Mouse (Mus musculus) B cell, adult 2 months (primary cell): ENCODE results near the gene Mecom.

Source experiments
- DNase-seq, 2 experiments: peaks; one replicate each; pipeline ENCODE4 v3.0.0; 2022

Gene Mecom

DNA sequence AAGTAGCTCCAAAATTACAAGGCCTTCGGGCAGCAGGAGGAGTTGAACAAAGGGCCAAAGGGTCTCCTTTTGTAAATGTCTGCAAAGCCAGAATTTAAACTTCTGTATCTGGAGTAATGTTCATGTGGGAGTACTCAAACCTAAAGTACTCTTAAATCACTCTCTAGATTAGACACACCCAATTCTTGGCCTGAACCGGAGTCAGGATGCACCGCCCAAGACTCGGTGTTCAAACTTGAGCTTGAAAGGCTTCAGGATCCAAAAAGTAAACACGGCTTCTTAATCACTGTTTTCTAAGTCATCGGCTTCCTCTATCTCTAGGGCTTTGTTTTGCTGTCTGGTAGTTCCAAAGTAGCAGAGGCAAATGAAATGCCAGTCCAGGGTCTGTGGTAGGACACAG lies 67.3 kb downstream of the Mecom start:
- no peak for DNase-seq

DNA sequence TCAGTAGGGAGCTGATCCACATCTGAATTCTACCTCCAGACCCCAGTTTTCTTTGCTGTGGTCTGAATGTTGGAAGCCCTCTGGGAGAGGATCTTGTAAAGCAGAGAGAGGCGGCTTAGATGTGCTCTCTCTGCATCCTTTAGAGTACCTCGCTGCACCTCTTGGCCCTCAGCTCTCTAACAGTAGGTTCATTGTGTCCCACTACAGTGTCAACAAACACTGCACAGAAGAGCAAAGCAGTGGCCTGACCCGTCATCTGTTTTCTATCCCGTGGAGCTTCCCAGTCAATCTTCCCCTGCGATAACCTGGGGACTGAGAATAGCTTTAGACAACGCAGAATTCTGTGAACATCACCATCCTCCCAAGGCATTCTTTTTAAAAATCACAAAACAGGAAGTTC lies 69.6 kb downstream of the Mecom start:
- DNase-seq, result no peak

DNA sequence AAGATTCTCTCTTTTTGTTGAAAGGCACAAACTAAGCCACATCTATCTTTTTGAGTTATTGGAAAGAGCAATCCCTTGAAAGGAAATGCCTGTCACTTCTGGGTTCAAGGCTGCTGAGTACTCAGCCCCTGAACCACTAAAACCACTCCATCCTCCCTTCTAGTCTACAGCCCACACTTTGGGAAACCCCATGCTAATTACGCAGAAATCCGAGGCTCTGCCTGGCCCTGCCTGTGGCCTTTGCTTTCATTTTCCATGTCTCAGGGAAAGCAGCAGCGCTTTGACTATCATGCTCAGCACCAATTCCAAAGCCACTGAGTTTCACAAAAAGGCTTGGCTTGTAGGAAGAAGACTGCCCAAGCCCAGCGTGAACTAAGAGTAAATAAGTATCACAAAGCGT lies 70.8 kb downstream of the Mecom start:
- DNase-seq, result no peak

DNA sequence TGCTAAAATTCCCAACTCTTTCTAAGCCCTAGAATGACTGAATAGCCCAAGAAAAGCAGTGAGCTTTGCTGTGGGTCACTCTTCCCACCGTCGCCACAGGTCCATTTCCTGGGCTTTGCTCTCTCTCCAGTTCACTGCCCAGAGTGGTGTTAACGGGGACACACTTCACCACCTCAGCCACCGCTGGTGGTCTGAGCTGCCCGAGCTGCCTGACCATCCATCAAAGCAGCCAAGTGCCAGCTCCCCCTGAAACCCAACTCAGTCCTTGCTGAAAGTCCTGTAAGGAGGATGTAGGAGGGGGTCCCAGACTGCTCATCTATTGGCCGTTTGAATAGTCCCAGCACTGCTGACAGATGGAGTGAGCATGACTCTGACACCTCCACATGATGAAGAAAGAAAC lies 72.2 kb downstream of the Mecom start:
- DNase-seq, result no peak

DNA sequence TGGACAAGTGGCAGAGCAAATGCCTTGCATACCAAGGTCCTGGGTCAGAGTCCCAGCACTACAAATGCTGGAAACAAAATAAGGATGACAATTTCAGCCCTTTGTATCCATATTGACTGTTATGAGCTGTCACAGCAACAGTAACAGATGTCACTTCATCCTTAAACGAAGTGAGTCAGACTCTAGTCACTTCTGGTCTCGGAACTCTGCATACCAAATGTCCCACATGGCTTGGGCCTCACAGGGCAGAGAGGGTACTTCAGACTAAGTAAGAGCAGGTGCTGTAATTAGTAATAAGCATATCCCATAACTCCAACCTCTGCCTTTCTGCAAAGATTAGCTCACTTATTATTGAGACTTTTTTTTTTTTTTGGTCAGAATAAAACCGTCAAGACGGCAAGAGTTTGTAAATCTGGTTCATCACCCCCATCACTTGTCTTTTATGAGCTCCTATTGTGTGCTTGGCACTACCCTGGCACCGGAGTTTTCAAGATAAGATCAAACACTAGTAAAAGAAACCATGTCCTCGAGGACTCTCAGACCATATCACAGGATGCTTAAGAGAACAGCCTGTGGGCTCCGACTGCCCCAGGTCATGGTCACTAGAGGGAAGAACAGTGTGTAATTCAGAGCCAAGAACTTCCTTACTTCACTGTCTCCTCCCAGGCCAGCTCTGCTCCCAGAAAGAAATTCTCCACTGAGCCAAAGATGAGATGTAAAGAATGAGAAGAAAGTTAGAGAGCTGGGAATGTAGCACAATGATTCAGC lies 79.6 kb downstream of the Mecom start:
- DNase-seq, result no peak

DNA sequence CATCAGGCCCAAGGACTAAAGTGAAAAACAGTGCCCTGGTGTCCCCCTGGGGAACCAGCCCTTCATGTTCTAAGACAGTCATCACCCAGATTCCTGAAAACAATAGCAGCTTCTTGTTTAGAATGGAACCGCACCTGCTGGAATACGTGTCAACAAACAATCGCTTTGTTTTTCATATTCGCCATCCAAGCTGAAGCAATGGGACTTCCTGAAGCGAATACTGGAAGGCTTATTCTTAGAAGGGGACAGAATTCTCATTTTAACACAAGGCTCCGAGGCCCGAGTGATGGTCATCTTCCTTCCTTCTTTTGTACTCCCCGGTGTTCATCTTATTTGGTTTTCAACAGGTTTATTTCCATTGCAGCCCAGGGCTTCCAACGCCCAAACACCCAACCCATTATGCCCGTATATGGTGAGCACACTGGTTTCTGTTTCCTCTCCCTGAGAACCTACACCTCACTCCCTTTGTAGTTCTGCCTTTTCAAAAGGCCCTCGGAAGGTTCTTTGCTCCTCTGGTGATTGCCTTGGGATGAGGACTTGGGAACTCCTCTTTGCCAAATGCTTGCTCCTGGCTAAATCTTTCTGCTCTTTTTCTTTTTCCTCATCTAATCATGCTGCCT lies 81.7 kb downstream of the Mecom start:
- DNase-seq, result no peak

DNA sequence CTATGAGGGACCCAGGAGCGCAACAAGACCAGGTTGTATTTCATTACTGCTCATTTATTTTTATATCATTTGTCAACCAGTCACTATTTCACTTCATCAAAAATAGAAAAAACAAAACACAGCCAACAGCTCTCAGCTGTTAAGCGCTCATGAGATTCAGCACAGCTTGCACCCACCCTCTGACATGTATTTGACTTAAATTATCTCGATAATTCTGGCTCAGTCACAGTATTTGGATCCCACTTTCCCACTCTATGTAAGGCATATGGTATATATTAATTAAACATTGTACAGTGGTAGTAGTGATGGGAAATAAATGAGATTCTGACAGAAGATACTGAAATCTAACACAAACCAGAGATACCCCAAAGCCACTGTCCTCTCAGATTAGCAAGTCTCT lies 83.3 kb downstream of the Mecom start:
- no peak for DNase-seq

DNA sequence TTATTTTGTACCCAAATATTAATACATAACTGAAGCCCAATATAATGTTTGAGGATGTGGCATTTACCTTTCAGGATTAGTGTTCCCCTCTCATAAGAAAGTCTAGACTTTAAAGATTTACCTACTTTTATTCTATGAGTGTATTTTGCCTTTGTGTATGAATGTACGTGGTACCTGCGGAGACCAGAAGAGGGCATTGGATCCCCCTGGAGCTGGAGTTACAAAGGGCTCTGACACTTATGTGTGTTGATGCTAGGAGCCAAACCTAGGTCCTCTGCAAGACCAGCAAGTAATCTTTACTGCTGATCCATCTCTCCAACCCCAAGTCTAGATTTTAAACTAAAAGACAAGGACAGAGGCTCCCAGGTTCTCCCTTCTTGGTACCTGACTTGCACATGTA lies 86.0 kb downstream of the Mecom start:
- no peak for DNase-seq

DNA sequence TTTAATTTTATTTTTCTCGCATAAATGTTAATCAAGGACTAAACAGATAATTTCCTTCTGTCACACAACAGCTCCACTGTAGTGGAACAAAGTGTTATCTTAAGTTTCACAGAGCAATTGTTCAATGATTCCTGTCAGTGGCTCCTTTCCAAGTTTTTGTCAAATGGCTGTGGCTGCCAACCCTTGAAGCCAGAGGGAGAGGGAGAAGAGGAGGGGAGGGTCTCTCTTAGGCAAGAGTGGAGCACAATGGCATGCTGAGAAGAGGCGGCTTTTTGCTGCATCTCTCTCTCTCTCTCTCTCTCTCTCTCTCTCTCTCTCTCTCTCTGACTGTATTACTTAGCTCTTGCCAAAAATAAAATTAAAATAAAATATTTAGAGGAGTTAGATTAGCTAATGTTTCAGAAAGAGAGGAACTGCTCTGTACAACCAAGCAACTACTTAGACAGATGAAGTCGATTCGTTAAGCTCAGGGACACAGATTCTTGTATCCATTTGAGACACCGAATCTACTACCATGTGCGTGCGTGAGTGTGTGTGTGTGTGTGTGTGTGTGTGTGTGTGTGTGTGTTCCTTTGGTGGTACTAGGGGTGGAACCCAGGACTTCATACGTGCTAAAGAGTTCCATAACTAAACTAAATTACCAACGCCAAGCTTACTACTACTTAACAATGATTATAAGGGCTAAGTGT lies 86.8 kb downstream of the Mecom start:
- no peak for DNase-seq

DNA sequence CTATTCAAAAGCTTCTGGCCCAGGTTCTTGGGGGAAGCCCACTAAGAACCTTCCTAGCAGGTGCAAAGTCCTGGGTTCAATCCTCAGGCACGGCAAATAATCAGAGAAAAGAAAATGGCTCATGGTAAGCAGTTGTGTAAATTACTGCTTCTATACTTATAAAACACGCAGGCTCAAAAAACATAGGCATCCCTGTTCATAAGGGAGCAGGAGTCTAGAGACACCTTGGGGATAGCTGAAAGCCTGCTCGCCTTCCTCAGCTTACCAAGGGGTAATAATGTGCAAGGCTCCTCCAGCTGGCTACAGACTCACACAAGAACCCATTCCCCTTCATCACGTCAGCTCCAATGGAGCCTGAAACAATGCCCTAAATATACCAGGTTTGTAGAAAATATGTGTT lies 88.2 kb downstream of the Mecom start:
- no peak for DNase-seq

DNA sequence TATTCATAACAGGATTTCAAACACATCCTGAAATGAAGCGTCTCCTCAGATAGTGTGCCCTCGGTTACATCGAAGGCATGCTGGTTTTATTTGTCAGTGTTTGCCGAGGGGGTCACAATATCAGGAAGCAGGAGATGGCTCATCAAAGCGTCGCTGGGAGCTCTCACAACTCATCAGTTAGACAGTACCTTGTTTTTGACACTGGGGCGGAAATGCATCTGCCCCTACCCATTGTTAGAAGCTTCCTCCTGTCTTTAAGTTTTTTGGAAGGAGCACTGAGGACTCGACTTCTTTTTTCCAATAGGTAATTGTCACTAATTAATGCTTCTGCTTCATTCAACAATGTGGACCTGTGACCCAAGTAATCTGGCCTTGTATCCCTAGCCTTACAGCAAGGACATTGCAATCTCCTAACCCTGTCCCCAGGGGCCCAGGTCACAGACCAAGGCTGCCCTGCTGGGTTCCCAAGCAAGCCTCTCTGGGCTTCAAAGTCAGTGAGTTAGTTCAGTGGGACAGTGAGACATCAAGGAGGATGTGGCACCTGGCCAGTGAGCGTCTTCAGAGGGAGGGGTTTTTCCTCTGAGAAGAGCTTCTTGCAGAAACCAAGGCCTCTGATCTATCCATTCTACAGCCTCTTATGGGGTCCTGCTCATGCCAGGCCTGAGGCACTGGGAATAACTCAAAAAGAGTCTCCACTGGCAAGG lies 89.7 kb downstream of the Mecom start:
- DNase-seq, result no peak

DNA sequence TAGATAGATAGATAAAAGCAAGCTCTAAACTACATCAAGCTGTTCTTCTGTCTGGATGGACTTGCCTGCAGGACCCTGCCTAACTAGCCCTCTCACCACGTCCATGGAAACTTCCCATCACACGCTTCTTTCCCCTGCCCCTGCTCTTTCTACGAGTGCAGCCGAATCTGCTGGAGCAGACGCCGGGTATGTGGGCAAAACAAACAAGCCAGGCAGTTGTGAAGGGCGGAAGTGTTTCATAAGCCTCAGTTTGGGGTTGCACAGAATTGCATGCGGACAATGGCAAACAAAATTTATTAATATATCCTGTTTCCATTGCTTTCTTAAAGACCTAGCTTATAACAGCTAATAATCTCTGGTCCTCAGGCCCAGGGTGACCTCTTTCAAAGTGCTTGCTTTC lies 91.9 kb downstream of the Mecom start:
- no peak for DNase-seq

DNA sequence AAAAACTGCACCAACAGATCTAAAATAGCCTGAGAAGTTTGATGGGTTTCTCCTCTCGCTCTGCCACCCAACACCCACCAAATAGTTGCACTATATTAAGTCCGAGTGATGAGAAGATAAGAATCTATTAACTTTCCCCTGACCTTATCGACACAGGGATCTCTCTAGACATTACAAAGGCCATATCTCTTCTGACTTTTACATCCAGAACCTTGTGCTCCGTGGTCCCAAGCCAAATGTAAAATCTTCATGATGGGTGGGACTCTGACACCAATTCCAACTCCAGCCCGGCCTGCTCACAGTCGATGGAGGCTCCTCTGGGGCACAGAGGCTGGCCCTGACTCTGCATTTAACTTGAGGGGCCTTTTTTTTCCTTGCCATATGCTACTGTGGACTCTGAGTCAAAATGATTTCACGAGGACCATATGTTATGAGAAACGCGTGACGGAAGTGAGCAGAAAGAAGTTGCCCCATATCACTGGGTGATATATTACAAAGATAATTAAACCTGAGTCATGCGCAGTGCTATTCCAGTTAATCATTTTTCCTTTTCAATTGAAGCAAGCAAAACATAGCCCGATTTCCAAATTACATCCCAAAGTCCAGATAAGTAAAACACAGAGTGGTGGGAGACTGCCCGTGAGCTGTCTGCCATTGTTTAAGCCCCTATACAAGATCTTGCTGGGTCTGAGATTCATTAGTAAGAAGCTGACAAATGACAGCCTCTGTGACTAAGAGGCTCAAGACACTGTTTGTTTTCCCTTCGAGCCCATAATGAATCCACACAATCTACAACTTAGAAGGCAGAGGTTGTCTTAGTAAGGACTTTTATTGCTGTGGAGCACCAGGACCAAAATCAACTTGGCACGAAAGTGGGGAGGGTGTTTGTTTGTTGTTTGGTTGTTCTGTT lies 94.0 kb downstream of the Mecom start:
- DNase-seq, result no peak

DNA sequence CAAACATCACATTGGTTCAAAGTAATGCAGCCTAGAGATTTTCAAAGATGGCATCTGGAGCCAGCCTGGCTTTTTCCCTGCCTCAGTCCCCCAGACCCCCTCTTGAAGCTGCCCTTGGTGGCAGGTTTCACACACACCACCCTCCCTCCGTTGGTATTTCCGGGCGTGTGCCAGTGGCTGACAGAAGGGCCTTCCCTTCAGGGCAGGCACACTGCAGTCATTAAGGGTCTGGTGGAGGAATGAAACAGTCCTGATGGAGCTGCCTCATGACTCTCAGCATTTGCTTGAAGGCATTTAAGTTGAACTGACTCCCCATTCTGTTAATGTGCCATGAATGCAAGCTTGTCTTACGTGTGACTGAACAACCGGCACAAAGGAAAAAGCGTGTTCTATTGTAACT lies 94.8 kb downstream of the Mecom start:
- no peak for DNase-seq

DNA sequence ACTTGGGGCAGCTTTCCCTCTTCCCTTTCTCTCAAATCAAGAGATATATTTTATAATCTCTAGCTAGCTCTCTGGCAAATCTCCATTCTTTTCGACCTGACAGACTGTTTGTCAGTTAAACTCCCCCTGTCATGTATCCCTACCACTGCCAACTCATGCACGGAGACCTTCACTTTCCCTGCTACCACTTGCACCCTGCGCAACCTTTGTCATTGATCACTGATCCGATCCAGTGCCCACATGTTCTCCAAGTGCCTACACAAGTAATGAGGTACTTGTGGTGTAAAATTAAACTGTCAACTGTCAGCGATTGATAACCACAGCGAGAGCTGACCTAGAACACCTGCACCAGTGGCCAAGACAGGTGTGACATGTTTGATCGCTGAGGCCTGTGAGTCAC lies 95.3 kb downstream of the Mecom start:
- no peak for DNase-seq

DNA sequence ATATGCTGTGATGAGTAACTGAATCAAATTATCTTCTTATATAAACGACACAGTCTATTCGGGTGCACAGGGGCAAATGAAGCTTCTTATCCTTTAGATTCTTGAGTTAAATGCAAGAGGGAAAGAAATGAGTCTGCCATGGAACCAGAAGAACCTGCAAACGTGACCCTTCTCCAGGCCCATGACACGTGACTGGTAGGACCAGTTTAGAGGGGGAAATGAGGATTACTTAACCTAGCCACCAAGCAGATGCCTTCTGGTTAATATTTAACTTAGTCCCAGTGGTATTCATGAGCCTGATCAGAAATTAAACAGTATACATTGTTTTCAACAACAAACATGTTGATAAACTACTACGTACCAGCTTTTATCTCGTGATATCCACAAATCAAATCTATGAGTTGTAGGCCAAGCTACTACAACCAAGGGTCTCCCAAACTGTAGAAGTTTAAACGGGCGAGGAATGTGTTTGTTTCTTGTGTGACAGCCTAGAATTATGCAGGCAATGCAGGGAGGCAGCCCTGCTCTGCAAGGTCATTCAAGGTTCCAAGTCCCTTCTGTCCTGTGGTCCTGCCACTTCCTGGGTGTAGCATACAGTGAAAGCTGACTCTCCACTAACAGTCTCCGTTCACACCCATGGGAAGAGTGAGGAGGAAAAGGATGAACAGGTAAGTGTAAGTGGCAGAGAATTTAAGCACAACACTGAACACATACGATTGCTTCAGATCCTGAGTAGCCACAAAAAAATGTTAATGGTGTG lies 97.4 kb downstream of the Mecom start:
- no peak for DNase-seq

DNA sequence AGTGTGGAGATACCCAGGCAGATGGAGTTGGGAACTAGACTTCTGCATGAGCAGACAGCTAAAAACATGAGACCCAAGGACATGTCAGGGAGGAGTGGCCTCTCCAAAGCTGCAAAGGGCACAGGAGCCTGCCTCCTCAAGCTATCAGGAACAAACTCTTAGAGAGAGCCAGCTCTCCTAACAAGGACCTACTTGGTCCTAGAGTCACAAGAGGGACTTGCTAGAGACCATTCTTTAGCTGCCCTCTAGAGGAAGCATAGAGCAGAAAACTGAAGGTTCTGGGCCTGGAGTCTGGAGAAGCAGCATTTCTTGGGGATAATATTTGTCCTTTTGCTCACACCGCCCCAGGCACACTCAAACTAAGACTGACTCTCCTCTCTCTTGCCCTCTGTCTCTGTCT lies 99.2 kb downstream of the Mecom start:
- no peak for DNase-seq

DNA sequence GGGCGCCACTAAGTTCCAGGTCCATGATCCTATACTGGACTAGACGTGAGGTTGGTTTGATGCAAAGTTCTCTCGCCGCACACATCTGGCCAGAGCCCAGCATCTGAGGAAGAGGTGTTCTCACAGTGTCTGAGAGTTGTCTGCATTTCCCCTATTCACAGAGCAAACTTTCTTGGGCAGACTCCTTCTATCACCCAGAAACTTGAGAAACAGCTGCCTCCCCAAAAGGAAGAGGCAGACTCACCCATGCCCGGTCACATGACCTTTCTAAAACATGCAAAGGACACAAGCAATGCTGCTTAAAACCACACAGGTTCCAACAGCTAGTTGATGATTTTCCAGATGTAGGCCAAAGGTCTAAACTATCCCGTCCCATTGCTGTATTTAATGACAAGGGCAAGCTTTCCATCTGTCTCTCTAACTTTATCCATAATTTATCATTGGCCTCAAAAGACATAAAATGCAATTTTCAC lies 101.8 kb downstream of the Mecom start:
- DNase-seq, result no peak

DNA sequence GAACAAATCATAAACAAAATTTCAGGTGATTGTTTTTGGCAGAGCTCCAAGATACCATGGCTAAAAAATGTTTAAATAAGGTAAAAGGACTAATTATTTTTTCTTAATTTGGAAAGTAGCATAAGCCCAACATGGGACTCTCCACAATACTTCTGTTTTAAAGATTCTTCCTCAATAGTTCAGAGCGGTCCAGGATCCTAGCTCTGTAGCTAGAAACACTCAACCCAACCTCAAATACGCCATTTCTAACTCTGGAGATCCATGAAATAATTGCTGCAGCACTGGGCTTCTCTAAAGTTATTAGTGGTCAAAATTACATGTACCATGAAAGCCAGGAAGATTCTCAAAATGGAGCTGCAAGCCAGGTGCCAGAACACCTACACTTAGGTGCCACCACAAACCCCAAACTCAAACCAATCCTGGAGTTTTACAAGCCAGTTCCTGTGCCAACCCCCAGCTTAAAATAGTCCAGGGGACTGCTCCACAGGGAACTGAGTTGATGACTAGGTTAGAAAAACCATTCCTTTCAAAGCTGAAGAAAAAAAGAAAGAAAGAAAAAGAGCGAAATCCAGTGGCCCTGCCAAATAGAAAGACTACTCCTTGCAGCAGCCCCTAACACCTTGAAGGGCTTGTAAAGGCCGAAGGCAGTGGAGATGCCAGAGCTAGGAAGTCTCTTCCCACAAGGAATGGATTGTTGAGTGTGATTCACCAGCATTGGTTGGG lies 102.4 kb downstream of the Mecom start:
- DNase-seq, result no peak

DNA sequence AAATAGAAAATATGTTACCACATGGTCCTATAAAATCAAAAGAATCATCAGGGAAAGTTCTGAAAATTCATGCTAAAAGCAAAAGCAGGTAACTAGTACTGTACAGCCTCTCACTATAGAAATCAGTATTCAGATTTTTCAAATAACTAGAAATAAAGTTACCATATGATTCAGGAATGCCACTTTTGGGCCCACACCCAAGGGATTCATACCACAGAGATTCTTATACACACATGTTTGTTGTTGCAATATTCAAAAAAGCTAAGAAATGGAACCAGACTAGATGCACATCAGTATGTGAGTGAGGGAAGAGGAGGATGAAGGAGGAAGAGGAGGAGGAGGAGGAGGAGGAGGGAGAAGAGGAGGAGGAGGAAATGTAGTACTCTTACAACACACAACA lies 106.2 kb downstream of the Mecom start:
- DNase-seq, result no peak

DNA sequence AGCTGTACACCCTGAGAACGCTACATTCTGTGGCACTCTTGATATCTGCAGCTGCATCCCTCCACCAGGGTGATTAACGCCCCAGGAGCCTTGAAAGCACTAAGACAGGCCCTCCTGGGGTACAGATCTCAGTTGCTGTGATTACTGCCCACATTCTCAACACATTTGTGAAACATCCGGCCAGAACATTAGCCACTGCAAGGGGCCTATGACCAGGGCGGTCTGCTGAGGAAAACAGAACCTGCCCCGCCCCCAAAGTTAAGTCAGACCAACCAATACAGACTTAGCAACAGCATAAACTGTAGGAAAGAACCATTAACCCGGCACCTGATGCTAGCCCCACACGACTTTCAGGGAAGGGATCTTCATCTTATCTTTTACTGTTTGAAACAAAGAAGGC lies 109.8 kb downstream of the Mecom start:
- no peak for DNase-seq
